Mouse (Mus musculus) intestine, embryonic 16.5 days (tissue): ENCODE measurements at regions not wholly inside any gene's neighbourhood (a gene's known extent, or its start where the extent isn't known, plus 50 kb on each side); places are given as distances from the start of the nearest gene placed in this dataset.

ENCODE experiments used
- ATAC-seq: fragments of 200-750 bp; cut with Nextera tagmentation; 2 replicates; pipeline ENCODE4 v1.8.0; 2017; ENCODE audit warnings: moderate TSS enrichment, moderate library complexity
- H3K27ac ChIP-seq: fragments of 300-500 bp; sonication (generic); 2 replicates; pipeline ENCODE4 v1.5.1; 2014; ENCODE audit warnings: mild to moderate bottlenecking, low read length
- H3K27me3 ChIP-seq: fragments of 300-500 bp; sonication (generic); replicated peaks from 2 replicates; pipeline ENCODE4 v1.6.1; 2014; ENCODE audit warnings: low read length, control low read depth, mixed read lengths; ENCODE audit not compliant: control insufficient read depth, insufficient read depth
- H3K36me3 ChIP-seq: fragments of 300-500 bp; sonication (generic); 2 replicates; pipeline ENCODE4 v1.6.1; 2014; ENCODE audit warnings: low read length, control low read depth; ENCODE audit not compliant: control insufficient read depth, insufficient read depth
- H3K4me1 ChIP-seq: fragments of 300-500 bp; sonication (generic); 2 replicates; pipeline ENCODE4 v1.6.1; 2014; ENCODE audit warnings: low read length, control low read depth, mixed read lengths; ENCODE audit not compliant: control insufficient read depth, insufficient read depth
- H3K4me2 ChIP-seq: fragments of 300-500 bp; sonication (generic); 2 replicates; pipeline ENCODE4 v1.6.1; 2014; ENCODE audit warnings: low read depth, low read length, control low read depth
- H3K4me3 ChIP-seq: fragments of 300-500 bp; sonication (generic); 2 replicates; pipeline ENCODE4 v1.5.1; 2014; ENCODE audit warnings: mild to moderate bottlenecking, low read length
- H3K9ac ChIP-seq: fragments of 300-500 bp; sonication (generic); 2 replicates; pipeline ENCODE4 v1.6.1; 2014; ENCODE audit warnings: low read depth, low read length
- H3K9me3 ChIP-seq: fragments of 300-500 bp; sonication (generic); 2 replicates; pipeline ENCODE4 v1.6.1; 2016; ENCODE audit warnings: low read length, control low read depth; ENCODE audit not compliant: control insufficient read depth
- WGBS: fragments of 180-500 bp; shearing (Covaris S2); extraction: QIAGEN DNeasy Blood & Tissue Kit; methylation state at CpG from one replicate; pipeline ENCODE4 v1.1.7; 2014; 5-methylcytosine and 5-hydroxymethylcytosine counted together

DNA sequence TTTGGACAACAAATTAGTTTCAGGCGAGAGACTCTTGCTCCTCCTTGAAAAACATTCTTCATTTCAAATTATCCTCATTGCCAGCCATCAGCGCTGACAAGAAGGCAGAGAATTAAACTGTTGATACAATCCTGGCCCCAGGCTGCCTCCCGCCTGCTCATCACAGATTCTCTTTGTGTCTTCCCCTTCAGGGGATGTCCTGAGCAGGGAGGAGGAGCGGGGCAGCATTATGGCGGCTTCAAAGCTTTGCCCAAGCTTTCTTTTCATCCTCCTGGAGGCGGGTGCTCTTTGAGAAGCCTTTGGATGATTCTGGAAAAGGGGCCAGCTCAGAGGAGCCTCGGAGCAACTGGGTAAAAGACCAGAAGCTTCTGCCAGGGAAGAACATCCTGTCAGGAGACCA, 149.1 kb downstream of the 4930564D02Rik start:
- Histone ChIP-seq H3K4me1 (no peaks in the 10 kb centered on the region), H3K27ac (no peak overlapping the region), H3K27me3 (no peaks in the 10 kb centered on the region), H3K4me2 (no peak overlapping the region), H3K9me3 (no peaks in the 10 kb centered on the region), H3K36me3 (no peaks in the 10 kb centered on the region), H3K4me3 (no peak overlapping the region), H3K9ac (no peak overlapping the region)
- 43% methylated on average over 7 of the region's 7 CpGs for WGBS
- no peak for ATAC-seq

DNA sequence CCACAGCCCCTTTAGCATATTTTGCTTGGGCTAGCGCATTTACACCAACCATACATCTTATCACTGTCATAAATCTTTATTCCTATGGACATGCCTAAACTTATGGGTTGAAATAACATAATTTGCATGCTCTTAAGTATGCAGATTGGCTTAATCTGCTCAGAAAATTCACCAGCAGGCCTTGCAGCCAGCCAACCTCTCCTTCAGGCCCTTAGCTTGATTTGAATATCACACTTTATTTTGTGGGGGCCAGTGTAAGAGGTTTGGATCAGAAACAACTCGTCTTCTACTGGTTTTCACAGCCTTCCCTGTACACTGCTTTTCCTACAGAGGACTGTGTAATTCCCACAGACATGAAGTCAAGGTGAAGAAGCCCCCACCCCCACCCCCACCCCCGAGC, 153.0 kb downstream of the 4930564D02Rik start:
- Histone ChIP-seq H3K27me3 (no peaks in the 10 kb centered on the region), H3K4me3 (no peak overlapping the region), H3K4me1 (no peaks in the 10 kb centered on the region), H3K9me3 (no peaks in the 10 kb centered on the region), H3K4me2 (no peak overlapping the region), H3K9ac (no peak overlapping the region), H3K27ac (no peak overlapping the region), H3K36me3 (no peaks in the 10 kb centered on the region)
- WGBS: 46% methylated on average over 3 of the region's 3 CpGs
- no peak for ATAC-seq

DNA sequence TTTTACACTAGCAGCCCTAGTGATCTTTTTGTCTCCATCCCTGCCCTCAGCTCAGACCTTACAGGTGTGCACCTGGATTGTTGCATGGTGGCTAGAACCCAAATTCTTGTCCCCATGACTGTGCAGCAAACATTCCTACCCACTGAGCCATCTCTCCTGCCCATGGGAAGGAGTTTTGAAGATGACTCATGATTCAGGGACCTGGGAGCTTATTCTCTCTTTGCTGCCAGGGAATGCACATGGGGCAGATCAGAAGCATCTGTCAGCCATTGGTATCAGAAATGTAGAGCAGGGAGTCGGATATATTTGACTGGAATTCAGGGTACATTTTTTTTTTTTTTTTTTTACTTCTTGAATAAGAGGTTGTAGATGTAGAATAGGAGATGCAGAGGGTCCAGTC, 154.0 kb downstream of the 4930564D02Rik start:
- ATAC-seq: no peak
- no peak overlapping the region for H3K4me2 ChIP-seq
- H3K27ac ChIP-seq: no peak overlapping the region
- no peaks in the 10 kb centered on the region for H3K36me3 ChIP-seq
- H3K27me3 ChIP-seq: no peaks in the 10 kb centered on the region
- H3K9me3 ChIP-seq: no peaks in the 10 kb centered on the region
- no peaks in the 10 kb centered on the region for H3K4me1 ChIP-seq
- WGBS: 85% methylated on average over 1 of the region's 1 CpGs
- no peak overlapping the region for H3K4me3 ChIP-seq
- H3K9ac ChIP-seq: no peak overlapping the region

DNA sequence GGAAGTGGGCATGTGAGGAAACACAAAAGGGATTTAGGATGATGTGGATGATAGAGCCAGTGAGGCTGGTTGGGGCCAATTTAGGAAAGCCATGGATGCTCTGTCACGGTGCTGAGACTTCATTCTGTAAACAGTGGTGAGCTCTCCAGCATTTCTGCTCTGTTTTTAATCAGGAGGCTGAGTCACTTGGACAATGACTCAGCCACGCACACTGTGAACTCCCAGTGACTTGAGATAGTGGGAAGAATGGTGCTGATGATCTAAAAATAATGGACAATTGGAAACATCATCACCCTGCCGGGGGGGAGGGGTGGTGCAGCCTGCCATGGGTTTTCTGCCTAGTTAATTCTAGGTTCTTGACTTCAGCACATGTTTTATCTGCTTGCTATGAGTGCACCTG, 156.3 kb downstream of the 4930564D02Rik start:
- H3K9me3 ChIP-seq: no peaks in the 10 kb centered on the region
- no peaks in the 10 kb centered on the region for H3K4me1 ChIP-seq
- H3K9ac ChIP-seq: no peak overlapping the region
- H3K36me3 ChIP-seq: no peaks in the 10 kb centered on the region
- WGBS: 40% methylated on average over 3 of the region's 3 CpGs
- no peaks in the 10 kb centered on the region for H3K27me3 ChIP-seq
- H3K27ac ChIP-seq: no peak overlapping the region
- H3K4me2 ChIP-seq: no peak overlapping the region
- ATAC-seq: no peak
- H3K4me3 ChIP-seq: no peak overlapping the region

DNA sequence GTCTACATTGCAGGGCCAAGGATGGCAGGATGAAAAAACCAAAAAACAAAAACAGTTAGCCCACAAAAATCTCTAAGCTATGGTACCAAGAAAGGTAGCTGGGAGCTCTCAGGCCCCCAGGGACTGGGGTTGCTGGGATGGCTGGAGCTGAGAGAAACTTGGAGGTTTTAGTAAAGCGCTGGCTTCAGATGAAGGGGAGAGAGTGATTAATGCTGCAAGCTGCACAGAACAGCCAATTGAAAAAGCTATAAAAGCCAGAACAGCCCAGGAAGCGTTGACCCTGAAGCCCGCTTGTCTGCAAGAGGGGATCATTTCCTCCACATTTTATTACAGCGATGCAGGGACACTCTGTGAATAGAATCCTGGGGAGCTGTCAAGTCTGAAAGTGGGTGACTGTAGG, 157.0 kb downstream of the 4930564D02Rik start:
- Histone ChIP-seq H3K9ac (no peak overlapping the region), H3K4me2 (no peak overlapping the region), H3K36me3 (no peaks in the 10 kb centered on the region), H3K4me1 (no peaks in the 10 kb centered on the region), H3K27me3 (no peaks in the 10 kb centered on the region), H3K27ac (no peak overlapping the region), H3K9me3 (no peaks in the 10 kb centered on the region), H3K4me3 (no peak overlapping the region)
- ATAC-seq: no peak
- WGBS: 14% methylated on average over 4 of the region's 4 CpGs

DNA sequence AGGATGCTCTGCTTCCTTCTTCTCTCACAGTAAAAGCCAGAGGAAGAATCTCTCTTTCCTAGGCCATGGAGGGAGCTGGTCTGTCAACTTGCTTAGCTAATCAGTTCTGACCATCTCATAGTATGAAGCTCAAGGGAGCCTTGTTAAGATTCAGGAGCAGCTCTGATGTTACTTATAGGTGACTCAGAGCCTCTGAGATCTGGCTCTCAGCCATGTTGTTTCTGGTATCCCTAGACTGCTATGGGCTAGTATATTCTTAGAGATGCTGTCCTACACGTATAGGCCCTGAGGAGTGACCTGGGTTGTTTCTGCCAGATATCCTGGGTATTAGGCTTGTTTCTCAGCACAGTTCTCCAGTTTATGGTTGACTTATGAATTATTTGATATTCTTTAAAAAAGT, 160.9 kb downstream of the 4930564D02Rik start:
- Histone ChIP-seq H3K4me1 (no peaks in the 10 kb centered on the region), H3K9me3 (no peaks in the 10 kb centered on the region), H3K4me3 (no peak overlapping the region), H3K27me3 (no peaks in the 10 kb centered on the region), H3K4me2 (no peak overlapping the region), H3K36me3 (no peaks in the 10 kb centered on the region), H3K9ac (no peak overlapping the region), H3K27ac (no peak overlapping the region)
- no peak for ATAC-seq
- WGBS: 66% methylated on average over 1 of the region's 1 CpGs

DNA sequence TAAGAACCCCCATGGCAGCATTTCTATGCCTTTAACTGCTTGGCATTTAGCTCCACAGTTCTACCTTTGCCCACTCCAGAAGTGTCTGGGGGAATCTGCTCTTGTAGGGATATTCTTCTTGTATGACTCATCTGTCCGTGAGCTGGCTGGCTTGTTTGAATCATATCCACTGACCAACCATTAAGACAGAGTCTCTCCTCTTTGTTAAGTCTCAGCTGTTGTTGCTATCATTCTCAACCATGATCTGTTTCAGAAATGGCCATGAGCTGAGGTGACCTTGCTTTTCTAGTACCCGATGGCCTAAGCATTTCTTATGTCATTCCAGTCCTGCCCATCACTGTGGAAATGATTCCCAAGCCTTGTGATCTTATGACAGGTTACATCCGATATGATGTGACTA, 161.8 kb downstream of the 4930564D02Rik start:
- Histone ChIP-seq H3K4me1 (no peaks in the 10 kb centered on the region), H3K9me3 (no peaks in the 10 kb centered on the region), H3K4me3 (no peak overlapping the region), H3K27me3 (no peaks in the 10 kb centered on the region), H3K4me2 (no peak overlapping the region), H3K27ac (no peak overlapping the region), H3K9ac (no peak overlapping the region), H3K36me3 (no peaks in the 10 kb centered on the region)
- ATAC-seq: no peak
- WGBS: 78% methylated on average over 3 of the region's 3 CpGs

DNA sequence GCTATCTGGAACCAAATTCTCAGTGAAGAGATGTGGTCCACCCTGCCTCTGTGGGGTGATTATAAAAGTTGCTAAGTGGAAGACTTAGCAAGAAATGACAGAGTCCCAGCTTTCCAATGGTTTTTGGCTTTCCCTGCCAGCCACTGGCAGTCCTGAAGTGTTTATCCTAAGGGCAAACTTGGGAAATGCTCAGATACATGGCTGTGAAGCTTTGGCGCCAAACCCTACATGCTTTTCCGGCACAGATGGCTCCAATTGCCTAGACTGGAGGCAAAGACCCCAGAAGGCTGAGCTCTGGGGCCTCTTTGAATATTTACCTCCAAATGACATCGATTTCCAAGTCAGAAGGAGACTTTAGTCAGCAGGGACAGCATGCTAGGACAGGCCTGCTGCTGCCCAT, 174.4 kb downstream of the 4930564D02Rik start:
- H3K27ac ChIP-seq: no peak overlapping the region
- no peak overlapping the region for H3K4me3 ChIP-seq
- no peak overlapping the region for H3K4me2 ChIP-seq
- H3K4me1 ChIP-seq: no peaks in the 10 kb centered on the region
- H3K9me3 ChIP-seq: no peaks in the 10 kb centered on the region
- no peak for ATAC-seq
- no peaks in the 10 kb centered on the region for H3K27me3 ChIP-seq
- no peak overlapping the region for H3K9ac ChIP-seq
- WGBS: 71% methylated on average over 3 of the region's 3 CpGs
- no peaks in the 10 kb centered on the region for H3K36me3 ChIP-seq

DNA sequence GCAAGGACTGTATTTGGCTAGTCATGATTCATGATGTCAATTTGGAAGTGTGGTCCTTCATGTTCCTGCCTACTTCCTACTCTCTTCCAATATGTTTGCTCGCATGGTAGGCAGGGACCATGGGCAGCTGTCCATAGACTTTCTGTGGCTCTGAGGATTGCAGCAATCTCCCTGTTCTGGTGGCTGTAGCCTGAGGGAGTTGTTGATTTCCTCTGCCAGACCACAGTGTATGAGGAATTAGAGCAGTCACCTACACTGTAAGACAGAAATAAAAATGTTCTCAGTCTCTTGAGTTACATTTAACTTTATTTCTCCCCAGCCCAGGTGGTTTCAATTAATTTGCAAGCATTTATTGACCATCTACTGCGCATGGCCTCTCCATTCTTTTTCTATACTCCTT, 190.5 kb downstream of the 4930564D02Rik start:
- ATAC-seq: no peak
- H3K4me1 ChIP-seq: no peaks in the 10 kb centered on the region
- no peaks in the 10 kb centered on the region for H3K9me3 ChIP-seq
- H3K9ac ChIP-seq: no peak overlapping the region
- 71% methylated on average over 2 of the region's 2 CpGs for WGBS
- H3K4me3 ChIP-seq: no peak overlapping the region
- H3K27me3 ChIP-seq: no peaks in the 10 kb centered on the region
- H3K4me2 ChIP-seq: no peak overlapping the region
- H3K27ac ChIP-seq: no peak overlapping the region
- H3K36me3 ChIP-seq: no peaks in the 10 kb centered on the region

DNA sequence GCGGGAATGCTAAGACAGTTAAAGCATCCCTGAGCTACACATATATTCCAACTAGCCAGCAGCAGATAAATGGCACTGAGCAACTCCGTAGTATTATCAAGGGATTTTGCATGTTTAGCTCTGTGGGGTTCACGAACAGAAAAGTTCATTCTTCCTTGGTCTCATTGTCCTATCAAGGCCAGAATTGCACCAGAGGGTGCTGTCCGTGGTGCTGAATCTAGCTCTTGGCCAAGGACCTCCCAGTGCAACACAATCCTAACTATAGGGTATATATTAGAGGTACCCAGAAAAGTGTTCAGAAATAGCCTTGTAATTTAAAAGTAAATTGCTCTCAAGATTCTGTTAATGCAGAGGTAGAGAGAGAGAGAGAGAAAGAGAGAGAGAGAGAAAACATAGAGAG, 176.9 kb upstream of the Kcnd3 start:
- Histone ChIP-seq H3K36me3 (no peaks in the 10 kb centered on the region), H3K9me3 (no peaks in the 10 kb centered on the region), H3K4me2 (no peak overlapping the region), H3K4me1 (no peaks in the 10 kb centered on the region), H3K9ac (no peak overlapping the region), H3K4me3 (no peak overlapping the region), H3K27ac (no peak overlapping the region), H3K27me3 (no peaks in the 10 kb centered on the region)
- ATAC-seq: no peak
- 32% methylated on average over 4 of the region's 4 CpGs for WGBS
